Mouse (Mus musculus) small intestine, adult 2 months (tissue): ENCODE measurements around the gene Dock1.

Experiments used
- CTCF ChIP-seq: fragments of 200-500 bp; IDR thresholded peaks from 2 replicates; pipeline ENCODE4 v1.5.1; 2012; ENCODE audit warnings: low read depth, mild to moderate bottlenecking, control low read depth, inconsistent platforms, low read length, moderate library complexity, mixed read lengths; ENCODE audit not compliant: insufficient replicate concordance, insufficient read length; ENCODE audit errors: extremely low read depth
- POLR2A ChIP-seq: fragments of 200-500 bp; IDR thresholded peaks from 2 replicates; pipeline ENCODE4 v1.6.1; 2012; ENCODE audit warnings: low read depth, mild to moderate bottlenecking, control low read depth, inconsistent platforms, low read length, moderate library complexity

GRCm38 (mm10) chr7:135172219-135172618 is 501.8 kb downstream of the Dock1 start:
- TF ChIP-seq CTCF (no peak), POLR2A (no peak)
